Mouse (Mus musculus) liver, postnatal 0 days (tissue): Measurements from ENCODE around the gene Mex3a. TPM values are rescaled to one million over a fixed set of nuclear protein-coding genes. Genes with fewer than 3 reads are reported as not detected.

Experiments used
- ATAC-seq: fragments of 200-750 bp; cut with Nextera tagmentation; 2 replicates; pipeline ENCODE4 v1.8.0; 2017; ENCODE audit warnings: mild to moderate bottlenecking, moderate library complexity
- DNase-seq: peaks from one replicate; pipeline ENCODE4 v3.0.0-alpha.2; 2016
- H3K27ac ChIP-seq: fragments of 300-500 bp; sonication (generic); 2 replicates; pipeline ENCODE4 v1.5.1; 2014; ENCODE audit warnings: antibody characterized with exemption, moderate library complexity, mild to moderate bottlenecking, low read depth
- H3K27me3 ChIP-seq: fragments of 300-500 bp; sonication (generic); 2 replicates; pipeline ENCODE4 v1.6.1; 2014; ENCODE audit warnings: low read length, control low read depth, mixed read lengths; ENCODE audit not compliant: insufficient read depth
- H3K36me3 ChIP-seq: fragments of 300-500 bp; sonication (generic); replicated peaks from 2 replicates; pipeline ENCODE4 v1.6.1; 2014; ENCODE audit warnings: mild to moderate bottlenecking, control low read depth, low read length, moderate library complexity, mixed read lengths; ENCODE audit not compliant: insufficient read depth
- H3K4me1 ChIP-seq: fragments of 300-500 bp; sonication (generic); 2 replicates; pipeline ENCODE4 v1.6.1; 2014; ENCODE audit warnings: antibody characterized with exemption, mild to moderate bottlenecking, control low read depth; ENCODE audit not compliant: insufficient read depth
- H3K4me2 ChIP-seq: fragments of 300-500 bp; sonication (generic); 2 replicates; pipeline ENCODE4 v1.6.1; 2014; ENCODE audit warnings: low read depth, mild to moderate bottlenecking, low read length, moderate library complexity, mixed read lengths
- H3K4me3 ChIP-seq: fragments of 300-500 bp; sonication (generic); 2 replicates; pipeline ENCODE4 v1.5.1; 2014; ENCODE audit warnings: low read depth, low read length
- H3K9ac ChIP-seq: fragments of 300-500 bp; sonication (generic); replicated peaks from 2 replicates; pipeline ENCODE4 v1.6.1; 2014; ENCODE audit warnings: mild to moderate bottlenecking, moderate library complexity
- H3K9me3 ChIP-seq: fragments of 300-500 bp; sonication (generic); 2 replicates; pipeline ENCODE4 v1.6.1; 2016; ENCODE audit warnings: mild to moderate bottlenecking, control low read depth, low read length, mixed read lengths
- CTCF ChIP-seq: sonication (generic); IDR thresholded peaks from 2 replicates; pipeline ENCODE4 v1.5.1; 2016; ENCODE audit warnings: antibody characterized with exemption, low read depth
- EP300 ChIP-seq: IDR thresholded peaks from 2 replicates; pipeline ENCODE4 v1.6.1; 2016; ENCODE audit warnings: antibody characterized with exemption, low read depth, mild to moderate bottlenecking
- WGBS: fragments of 180-500 bp; shearing (Covaris S2); extraction: QIAGEN DNeasy Blood & Tissue Kit; methylation state at CpG from one replicate; pipeline ENCODE4 v1.1.7; 2014; ENCODE audit not compliant: insufficient replicate concordance; 5-methylcytosine and 5-hydroxymethylcytosine counted together
- polyA plus RNA-seq: library from polyadenylated mRNA; unstranded; fragments of >200 nt; fragmentation: Nextera tagmentation; extraction: Ambion mirVana; gene quantifications from 2 replicates; pipeline ENCODE4 v1.2.1, GENCODE M21; 2015

Mex3a gene
- polyA plus RNA-seq, 1 experiment from 2014 or later = 0.51 TPM

DNA sequence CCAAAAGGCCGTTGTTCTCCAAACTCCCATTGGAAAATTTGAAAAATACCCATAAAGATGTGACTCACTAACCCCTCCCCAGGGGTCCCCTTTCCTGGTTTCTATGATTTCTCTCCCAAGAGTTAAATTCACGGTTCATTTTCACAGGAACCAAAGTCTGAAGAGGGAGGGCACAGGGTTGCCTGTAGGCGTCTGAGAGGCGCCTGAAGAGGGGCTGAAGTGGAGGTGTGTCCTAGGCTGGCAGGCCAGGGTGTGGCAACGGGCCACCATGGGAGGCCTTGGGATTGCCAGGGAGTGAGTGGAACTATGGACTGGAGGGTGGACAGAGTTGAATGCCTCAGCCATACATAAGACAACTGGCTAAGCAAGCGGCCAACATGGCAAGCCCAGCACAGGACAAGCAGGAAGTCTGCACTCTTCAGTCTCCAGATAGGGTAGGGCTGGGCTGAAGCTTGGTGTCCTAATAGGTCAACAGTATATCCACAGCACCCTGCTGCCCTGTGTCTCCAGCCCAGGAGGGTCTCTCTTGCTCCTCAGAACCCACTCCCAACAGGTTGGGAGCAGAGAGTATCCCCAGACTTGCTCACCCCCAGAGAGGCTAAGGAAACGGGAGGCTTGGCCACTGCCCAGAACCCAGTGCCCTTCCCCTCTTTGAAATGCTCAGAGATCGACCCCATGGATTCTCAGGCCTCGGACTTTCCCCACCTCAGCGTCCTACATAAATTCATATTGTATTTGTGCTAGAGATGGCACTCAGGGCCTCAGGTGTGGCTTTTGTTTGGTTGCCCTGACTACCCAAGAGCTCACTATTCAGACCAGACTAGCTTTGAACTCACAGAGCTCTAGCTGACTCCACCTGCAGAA is 17.7 kb upstream of the Mex3a start:
- ATAC-seq = no peak

DNA sequence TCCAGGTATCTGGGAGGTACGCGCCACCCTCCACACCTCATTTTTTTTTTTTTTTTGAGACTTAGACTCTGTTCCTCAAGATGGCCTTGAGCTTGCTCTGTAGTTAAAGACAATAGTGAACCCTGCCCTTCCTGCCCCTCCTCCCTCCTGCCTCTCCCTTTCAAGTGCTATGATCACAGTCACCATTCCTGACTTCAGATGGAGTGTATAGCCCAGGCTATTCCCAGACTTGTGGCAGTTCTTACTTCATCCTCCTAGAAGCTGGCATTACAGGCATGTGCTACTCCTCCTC is 17.2 kb upstream of the Mex3a start:
- Histone ChIP-seq H3K9me3 (no peaks in the 10 kb centered on the region), H3K4me1 (peaks cover 32% of the 10 kb centered on the region), H3K27me3 (no peaks in the 10 kb centered on the region), H3K27ac (no peak overlapping the region), H3K36me3 (no peaks in the 10 kb centered on the region), H3K4me2 (no peak overlapping the region), H3K4me3 (no peak overlapping the region), H3K9ac (no peak overlapping the region)
- TF ChIP-seq CTCF (no peak), EP300 (no peak)
- ATAC-seq = no peak
- DNase-seq = no peak
- WGBS = 85% methylated on average over 2 of the region's 2 CpGs

More for the DNA sequence above, 17.7 kb upstream of the Mex3a start:
- no peak for DNase-seq
- no peaks in the 10 kb centered on the region for H3K27me3 ChIP-seq
- no peak overlapping the region for H3K4me2 ChIP-seq
- no peak for TF ChIP-seq CTCF
- TF ChIP-seq EP300 = no peak
- no peak overlapping the region for H3K9ac ChIP-seq
- H3K9me3 ChIP-seq = no peaks in the 10 kb centered on the region
- no peak overlapping the region for H3K27ac ChIP-seq
- H3K4me1 ChIP-seq = peaks cover 38% of the 10 kb centered on the region
- WGBS = 59% methylated on average over 10 of the region's 10 CpGs
- H3K36me3 ChIP-seq = no peaks in the 10 kb centered on the region
- no peak overlapping the region for H3K4me3 ChIP-seq

DNA sequence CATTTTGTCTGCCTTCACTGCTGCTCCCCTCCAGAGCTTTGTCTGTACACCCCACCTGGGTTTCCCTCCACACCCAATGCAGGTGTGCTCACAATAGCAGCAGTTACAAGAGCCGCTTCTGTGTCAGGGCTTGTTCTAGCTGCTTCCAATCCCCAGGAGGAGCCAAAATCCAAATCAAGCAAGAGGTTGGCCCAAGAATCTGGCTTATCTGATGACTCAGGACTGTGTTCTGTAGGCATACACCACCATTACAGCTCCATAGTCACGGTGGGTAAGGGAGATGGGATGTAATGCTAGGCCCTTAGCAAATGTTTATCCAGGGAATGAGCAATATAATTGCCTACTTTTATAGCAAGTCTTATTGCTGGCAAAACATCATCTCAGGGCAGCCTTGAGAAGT is 15.8 kb upstream of the Mex3a start:
- H3K27ac ChIP-seq = no peak overlapping the region
- H3K36me3 ChIP-seq = no peaks in the 10 kb centered on the region
- no peak for ATAC-seq
- WGBS = 74% methylated on average over 2 of the region's 2 CpGs
- no peak overlapping the region for H3K9ac ChIP-seq
- no peaks in the 10 kb centered on the region for H3K27me3 ChIP-seq
- peaks cover 22% of the 10 kb centered on the region for H3K4me1 ChIP-seq
- no peak overlapping the region for H3K4me3 ChIP-seq
- DNase-seq = no peak
- H3K4me2 ChIP-seq = no peak overlapping the region
- H3K9me3 ChIP-seq = no peaks in the 10 kb centered on the region
- TF ChIP-seq EP300 (no peak), CTCF (no peak)

- Histone ChIP-seq H3K4me3 (no peak overlapping the region), H3K9ac (no peak overlapping the region), H3K9me3 (no peaks in the 10 kb centered on the region), H3K4me2 (no peak overlapping the region), H3K36me3 (no peaks in the 10 kb centered on the region), H3K27me3 (no peaks in the 10 kb centered on the region), H3K4me1 (peaks cover 6% of the 10 kb centered on the region), H3K27ac (no peak overlapping the region)
- WGBS = 79% methylated on average over 4 of the region's 4 CpGs
- TF ChIP-seq EP300 (no peak), CTCF (no peak)
- no peak for ATAC-seq
- no peak for DNase-seq
These were observed 13.8 kb upstream of the Mex3a start for GRCm38 (mm10) chr3:88518411-88518810.

- H3K27ac ChIP-seq = no peak overlapping the region
- no peak overlapping the region for H3K4me3 ChIP-seq
- no peaks in the 10 kb centered on the region for H3K36me3 ChIP-seq
- no peak overlapping the region for H3K4me2 ChIP-seq
- TF ChIP-seq CTCF (no peak), EP300 (no peak)
- no peak for DNase-seq
- H3K9me3 ChIP-seq = no peaks in the 10 kb centered on the region
- ATAC-seq = no peak
- no peak overlapping the region for H3K9ac ChIP-seq
- 79% methylated on average over 2 of the region's 2 CpGs for WGBS
- no peaks in the 10 kb centered on the region for H3K4me1 ChIP-seq
- no peaks in the 10 kb centered on the region for H3K27me3 ChIP-seq
These were observed 12.1 kb upstream of the Mex3a start for GRCm38 (mm10) chr3:88520078-88520477.

GRCm38 (mm10) chr3:88521156-88521555 is 11.0 kb upstream of the Mex3a start:
- Histone ChIP-seq H3K9ac (no peak overlapping the region), H3K4me2 (no peak overlapping the region), H3K4me3 (no peak overlapping the region), H3K27ac (no peak overlapping the region), H3K27me3 (no peaks in the 10 kb centered on the region), H3K36me3 (no peaks in the 10 kb centered on the region), H3K4me1 (no peaks in the 10 kb centered on the region), H3K9me3 (no peaks in the 10 kb centered on the region)
- no peak for DNase-seq
- ATAC-seq = no peak
- WGBS = 79% methylated on average over 6 of the region's 6 CpGs
- no peak for TF ChIP-seq EP300
- TF ChIP-seq CTCF = no peak
